Mouse (Mus musculus) thymus, adult 2 months (tissue): Measurements from ENCODE around the gene Endov.

Source experiments
- CTCF ChIP-seq: fragments of 200-500 bp; IDR thresholded peaks from 2 replicates; pipeline ENCODE4 v1.5.1; 2012; ENCODE audit warnings: mild to moderate bottlenecking, control low read depth, low read length, moderate library complexity, borderline replicate concordance; ENCODE audit not compliant: control insufficient read depth, poor library complexity, insufficient read depth; ENCODE audit errors: extremely low read depth
- POLR2A ChIP-seq: fragments of 200-500 bp; IDR thresholded peaks from 2 replicates; pipeline ENCODE4 v1.6.1; 2012; ENCODE audit warnings: mild to moderate bottlenecking, low read length, control low read depth, moderate library complexity; ENCODE audit not compliant: control insufficient read depth, poor library complexity, insufficient read depth; ENCODE audit errors: extremely low read depth

DNA sequence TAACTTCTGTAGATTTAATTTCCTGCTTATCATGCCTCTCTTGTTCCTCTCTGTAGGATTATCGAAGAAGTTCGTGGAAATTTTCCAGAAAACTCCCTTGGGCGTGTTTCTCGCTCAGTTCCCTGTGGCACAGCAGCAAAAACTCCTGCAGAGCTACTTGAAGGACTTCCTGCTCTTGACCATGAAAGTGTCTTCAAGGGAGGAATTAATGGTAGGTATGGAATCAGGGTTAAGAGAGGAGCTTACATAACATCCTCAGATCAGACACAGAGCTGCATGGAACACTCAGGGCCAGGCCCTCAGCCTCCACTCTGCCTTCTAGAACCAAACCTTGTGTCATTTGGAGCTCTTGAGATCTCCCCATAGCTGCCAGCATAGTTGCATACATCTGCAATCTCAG, 35.0 kb upstream of the Endov start:
- TF ChIP-seq POLR2A (no peak), CTCF (no peak)
